Mouse (Mus musculus) liver, embryonic 14.5 days (tissue): ENCODE data around the gene Hist1h2ab. TPM values are rescaled to one million over a fixed set of nuclear protein-coding genes. Genes with fewer than 3 reads are reported as not detected.

Experiments
- ATAC-seq: fragments of 200-750 bp; cut with Nextera tagmentation; 2 replicates; pipeline ENCODE4 v1.8.0; 2017; ENCODE audit warnings: moderate number of reproducible peaks, mild to moderate bottlenecking, moderate library complexity; ENCODE audit not compliant: insufficient read depth
- DNase-seq, 3 experiments: peaks; one replicate each; pipeline ENCODE4 v3.0.0-alpha.2; 2012 to 2013; ENCODE audit warnings: low read depth in 3 of 3, low spot score in 3 of 3
- H3K27ac ChIP-seq: fragments of 300-500 bp; sonication (generic); 2 replicates; pipeline ENCODE4 v1.5.1; 2014; ENCODE audit warnings: moderate library complexity, mild to moderate bottlenecking, control low read depth, inconsistent platforms
- H3K27me3 ChIP-seq: fragments of 300-500 bp; sonication (generic); 2 replicates; pipeline ENCODE4 v1.6.1; 2014; ENCODE audit warnings: mild to moderate bottlenecking, low read length, moderate library complexity; ENCODE audit not compliant: control insufficient read depth, insufficient read depth
- H3K36me3 ChIP-seq: fragments of 300-500 bp; sonication (generic); replicated peaks from 2 replicates; pipeline ENCODE4 v1.6.1; 2014; ENCODE audit warnings: low read depth; ENCODE audit not compliant: control insufficient read depth, insufficient read depth
- H3K4me1 ChIP-seq, 2 experiments: fragments of 200-500 bp in 1 of 2; fragments of 300-500 bp in 1 of 2; sonication (generic) in 1 of 2; replicated peaks; 2 replicates each; pipeline ENCODE4 v1.6.1; 2012 to 2014; ENCODE audit warnings: antibody characterized with exemption in 1 of 2, inconsistent platforms in 1 of 2, low read length in 1 of 2; ENCODE audit not compliant: control insufficient read depth in 2 of 2, insufficient read depth in 2 of 2
- H3K4me2 ChIP-seq: fragments of 300-500 bp; sonication (generic); 2 replicates; pipeline ENCODE4 v1.6.1; 2014; ENCODE audit warnings: low read depth, mild to moderate bottlenecking, control low read depth, moderate library complexity
- H3K4me3 ChIP-seq, 2 experiments: fragments of 200-500 bp in 1 of 2; fragments of 300-500 bp in 1 of 2; sonication (generic) in 1 of 2; 2 replicates each; pipeline ENCODE4 v1.5.1; 2012 to 2014; ENCODE audit warnings: low read depth in 2 of 2, low read length in 2 of 2, mild to moderate bottlenecking in 2 of 2, control low read depth in 1 of 2, inconsistent platforms in 1 of 2, moderate library complexity in 1 of 2; ENCODE audit not compliant: insufficient read depth in 1 of 2
- H3K9ac ChIP-seq: fragments of 300-500 bp; sonication (generic); replicated peaks from 2 replicates; pipeline ENCODE4 v1.6.1; 2014; ENCODE audit warnings: mild to moderate bottlenecking, control low read depth, moderate library complexity
- H3K9me3 ChIP-seq: fragments of 300-500 bp; sonication (generic); 2 replicates; pipeline ENCODE4 v1.6.1; 2016; ENCODE audit warnings: low read length, mixed read lengths; ENCODE audit not compliant: control insufficient read depth
- CTCF ChIP-seq: IDR thresholded peaks from 2 replicates; pipeline ENCODE4 v1.5.1; 2016; ENCODE audit warnings: antibody characterized with exemption, low read depth, control low read depth
- EP300 ChIP-seq: IDR thresholded peaks from 2 replicates; pipeline ENCODE4 v1.6.1; 2016; ENCODE audit warnings: antibody characterized with exemption, low read depth
- WGBS: fragments of 180-500 bp; shearing (Covaris S2); extraction: QIAGEN DNeasy Blood & Tissue Kit; methylation state at CpG from one replicate; pipeline ENCODE4 v1.1.7; 2014; ENCODE audit not compliant: insufficient replicate concordance; 5-methylcytosine and 5-hydroxymethylcytosine counted together
- microRNA-seq: library from miRNA; unstranded; fragments of <30 nt; microRNA quantifications from one replicate; pipeline ENCODE4, GENCODE M21; 2016
- polyA plus RNA-seq, 2 experiments: library from polyadenylated mRNA; depleted of rRNA in 1 of 2; stranded (reverse) in 1 of 2; unstranded in 1 of 2; fragments of >200 nt; fragmentation: Nextera tagmentation in 1 of 2; extraction: Ambion mirVana in 1 of 2; gene quantifications; 2 replicates each; pipeline versions ENCODE4 v1.2.1 to v1.2.3; 2012 to 2014

Gene Hist1h2ab
- polyA plus RNA-seq, 2 experiments, result 45.3 to 74.8 TPM

- Histone ChIP-seq H3K36me3 (no peaks in the 10 kb centered on the region), H3K4me2 (no peak overlapping the region), H3K9ac (no peak overlapping the region), H3K4me1 (peaks cover 2 to 20% of the 10 kb centered on the region in 2 experiments; a peak in 3 of 4 replicates), H3K27ac (no peak overlapping the region), H3K4me3 (no peak overlapping the region), H3K9me3 (no peaks in the 10 kb centered on the region), H3K27me3 (no peaks in the 10 kb centered on the region)
- WGBS, result 69% methylated on average over 7 of the region's 7 CpGs
- DNase-seq, result no peak
- TF ChIP-seq CTCF (no peak), EP300 (no peak)
- no peak for ATAC-seq
Measured at GRCm38 (mm10) chr13:23778339-23778738, 27.4 kb downstream of the Hist1h2ab start.

GRCm38 (mm10) chr13:23779025-23779424 lies 28.1 kb downstream of the Hist1h2ab start:
- H3K9me3 ChIP-seq, result no peaks in the 10 kb centered on the region
- WGBS, result 43% methylated on average over 4 of the region's 4 CpGs
- TF ChIP-seq CTCF, result no peak
- TF ChIP-seq EP300, result no peak

GRCm38 (mm10) chr13:23792520-23792919 lies 41.6 kb downstream of the Hist1h2ab start:
- H3K9ac ChIP-seq, result no peak overlapping the region
- ATAC-seq, result no peak
- H3K4me2 ChIP-seq, result no peak overlapping the region
- no peaks in the 10 kb centered on the region for H3K4me1 ChIP-seq
- H3K27ac ChIP-seq, result no peak overlapping the region
- peak; percentile 42 to 49 (median 47) for DNase-seq
- H3K4me3 ChIP-seq, result no peak overlapping the region
- no peaks in the 10 kb centered on the region for H3K27me3 ChIP-seq
- whole genome bisulfite sequencing, result 34% methylated on average over 2 of the region's 2 CpGs
- H3K9me3 ChIP-seq, result no peaks in the 10 kb centered on the region
- TF ChIP-seq EP300 (no peak), CTCF (peak; percentile 77)
- H3K36me3 ChIP-seq, result no peaks in the 10 kb centered on the region

More at GRCm38 (mm10) chr13:23779025-23779424, 28.1 kb downstream of the Hist1h2ab start:
- 0 out of 2 replicates have a peak, but pooled peaks have one; percentile 21 for ATAC-seq
- Histone ChIP-seq H3K9ac (no peak overlapping the region), H3K4me2 (no peak overlapping the region), H3K27me3 (no peaks in the 10 kb centered on the region), H3K27ac (no peak overlapping the region), H3K4me1 (peaks cover 0 to 17% of the 10 kb centered on the region in 2 experiments; a peak in 3 of 4 replicates), H3K4me3 (no peak overlapping the region), H3K36me3 (no peaks in the 10 kb centered on the region)
- DNase-seq, result no peak

- DNase-seq (no peak), ATAC-seq (no peak)
- 17% methylated on average over 5 of the region's 5 CpGs for WGBS
- Histone ChIP-seq H3K9me3 (no peaks in the 10 kb centered on the region), H3K27ac (no peak overlapping the region), H3K4me2 (no peak overlapping the region), H3K36me3 (no peaks in the 10 kb centered on the region), H3K4me3 (no peak overlapping the region), H3K27me3 (no peaks in the 10 kb centered on the region), H3K4me1 (peaks cover 0 to 2% of the 10 kb centered on the region in 2 experiments; a peak in 1 of 4 replicates), H3K9ac (no peak overlapping the region)
- no peak for TF ChIP-seq EP300
- TF ChIP-seq CTCF, result no peak
Measured at GRCm38 (mm10) chr13:23799405-23799804, 48.5 kb downstream of the Hist1h2ab start.

Small RNA genes within 50 kb of the gene (microRNA-seq; reads per million reads assigned to microRNA genes)
- gene Gm44314 (not detected), gene Gm44484 (not detected)

Other genes starting within 250 kb of the Hist1h2ab start
Only the 30 nearest of the 37 such genes appear.
- gene Hist1h1d, start 197.9 kb upstream of the Hist1h2ab start, polyA plus RNA-seq (2012; rRNA removed), result 0.54 and 0.70 TPM in 2 replicates
- 1.2 and 1.6 TPM in 2 replicates for gene Hist1h1d, start 197.9 kb upstream of the Hist1h2ab start, polyA plus RNA-seq (2014; fragmentation: Nextera tagmentation; extraction: Ambion mirVana)
- 25.4 and 53.3 TPM in 2 replicates for gene Hist1h3e, start 188.8 kb upstream of the Hist1h2ab start, polyA plus RNA-seq (2012; rRNA removed)
- 3.9 and 5.1 TPM in 2 replicates for gene Hist1h3e, start 188.8 kb upstream of the Hist1h2ab start, polyA plus RNA-seq (2014; fragmentation: Nextera tagmentation; extraction: Ambion mirVana)
- 10.8 and 14.3 TPM in 2 replicates for gene Hist1h2ae, start 179.9 kb upstream of the Hist1h2ab start, polyA plus RNA-seq (2012; rRNA removed)
- gene Hist1h2ae, start 179.9 kb upstream of the Hist1h2ab start, polyA plus RNA-seq (2014; fragmentation: Nextera tagmentation; extraction: Ambion mirVana), result 150 and 151 TPM in 2 replicates
- gene Hist1h2bg, start 179.7 kb upstream of the Hist1h2ab start, polyA plus RNA-seq (2012; rRNA removed), result 42.1 and 55.9 TPM in 2 replicates
- 6.9 and 10.2 TPM in 2 replicates for gene Hist1h2bg, start 179.7 kb upstream of the Hist1h2ab start, polyA plus RNA-seq (2014; fragmentation: Nextera tagmentation; extraction: Ambion mirVana)
- gene Hist1h2bf, start 176.9 kb upstream of the Hist1h2ab start, polyA plus RNA-seq (2012; rRNA removed), result 15.9 and 35.2 TPM in 2 replicates
- gene Hist1h2bf, start 176.9 kb upstream of the Hist1h2ab start, polyA plus RNA-seq (2014; fragmentation: Nextera tagmentation; extraction: Ambion mirVana), result 3.4 and 4.4 TPM in 2 replicates
- 10.4 and 25.5 TPM in 2 replicates for gene Hist1h2ad, start 176.7 kb upstream of the Hist1h2ab start, polyA plus RNA-seq (2012; rRNA removed)
- 4.7 and 5.1 TPM in 2 replicates for gene Hist1h2ad, start 176.7 kb upstream of the Hist1h2ab start, polyA plus RNA-seq (2014; fragmentation: Nextera tagmentation; extraction: Ambion mirVana)
- gene Hist1h3d, start 175.4 kb upstream of the Hist1h2ab start, polyA plus RNA-seq (2012; rRNA removed), result 20.4 and 27.3 TPM in 2 replicates
- 7.1 and 7.2 TPM in 2 replicates for gene Hist1h3d, start 175.4 kb upstream of the Hist1h2ab start, polyA plus RNA-seq (2014; fragmentation: Nextera tagmentation; extraction: Ambion mirVana)
- gene Hist1h4d, start 169.5 kb upstream of the Hist1h2ab start, polyA plus RNA-seq (2012; rRNA removed), result 8.6 and 12.8 TPM in 2 replicates
- 152 and 155 TPM in 2 replicates for gene Hist1h4d, start 169.5 kb upstream of the Hist1h2ab start, polyA plus RNA-seq (2014; fragmentation: Nextera tagmentation; extraction: Ambion mirVana)
- 2.8 and 3.3 TPM in 2 replicates for gene Hist1h2be, start 130.0 kb upstream of the Hist1h2ab start, polyA plus RNA-seq (2012; rRNA removed)
- gene Hist1h2be, start 130.0 kb upstream of the Hist1h2ab start, polyA plus RNA-seq (2014; fragmentation: Nextera tagmentation; extraction: Ambion mirVana), result 0.95 and 1.3 TPM in 2 replicates
- gene Hist1h1e, start 128.6 kb upstream of the Hist1h2ab start, polyA plus RNA-seq (2012; rRNA removed), result 6.3 and 8.0 TPM in 2 replicates
- gene Hist1h1e, start 128.6 kb upstream of the Hist1h2ab start, polyA plus RNA-seq (2014; fragmentation: Nextera tagmentation; extraction: Ambion mirVana), result 23.1 and 24.4 TPM in 2 replicates
- gene Hist1h2ac, start 67.2 kb upstream of the Hist1h2ab start, polyA plus RNA-seq (2012; rRNA removed), result 1.5 and 1.8 TPM in 2 replicates
- 1.1 and 1.3 TPM in 2 replicates for gene Hist1h2ac, start 67.2 kb upstream of the Hist1h2ab start, polyA plus RNA-seq (2014; fragmentation: Nextera tagmentation; extraction: Ambion mirVana)
- gene Hist1h2bc, start 66.9 kb upstream of the Hist1h2ab start, polyA plus RNA-seq (2012; rRNA removed), result 67.1 and 79.7 TPM in 2 replicates
- 104 and 106 TPM in 2 replicates for gene Hist1h2bc, start 66.9 kb upstream of the Hist1h2ab start, polyA plus RNA-seq (2014; fragmentation: Nextera tagmentation; extraction: Ambion mirVana)
- gene Hist1h1t, start 55.3 kb upstream of the Hist1h2ab start, polyA plus RNA-seq (2012; rRNA removed), result 0.13 TPM in 1 of 2 replicates, not detected in the other
- gene Hist1h1t, start 55.3 kb upstream of the Hist1h2ab start, polyA plus RNA-seq (2014; fragmentation: Nextera tagmentation; extraction: Ambion mirVana), result not detected in 2 replicates
- 3.5 and 6.2 TPM in 2 replicates for gene Hist1h4c, start 52.7 kb upstream of the Hist1h2ab start, polyA plus RNA-seq (2012; rRNA removed)
- 8.5 and 10.1 TPM in 2 replicates for gene Hist1h4c, start 52.7 kb upstream of the Hist1h2ab start, polyA plus RNA-seq (2014; fragmentation: Nextera tagmentation; extraction: Ambion mirVana)
- 2.8 and 3.4 TPM in 2 replicates for gene Hfe, start 40.3 kb upstream of the Hist1h2ab start, polyA plus RNA-seq (2012; rRNA removed)
- gene Hfe, start 40.3 kb upstream of the Hist1h2ab start, polyA plus RNA-seq (2014; fragmentation: Nextera tagmentation; extraction: Ambion mirVana), result 10.8 and 12.2 TPM in 2 replicates
- 37.4 and 46.8 TPM in 2 replicates for gene Hist1h1c, start 12.3 kb upstream of the Hist1h2ab start, polyA plus RNA-seq (2012; rRNA removed)
- 72.5 and 86.6 TPM in 2 replicates for gene Hist1h1c, start 12.3 kb upstream of the Hist1h2ab start, polyA plus RNA-seq (2014; fragmentation: Nextera tagmentation; extraction: Ambion mirVana)
- 48.5 and 88.2 TPM in 2 replicates for gene Hist1h3c, start 5.5 kb upstream of the Hist1h2ab start, polyA plus RNA-seq (2012; rRNA removed)
- 3.6 and 5.7 TPM in 2 replicates for gene Hist1h3c, start 5.5 kb upstream of the Hist1h2ab start, polyA plus RNA-seq (2014; fragmentation: Nextera tagmentation; extraction: Ambion mirVana)
- gene Hist1h2bb, start 4.4 kb upstream of the Hist1h2ab start, polyA plus RNA-seq (2012; rRNA removed), result 20.0 and 34.0 TPM in 2 replicates
- gene Hist1h2bb, start 4.4 kb upstream of the Hist1h2ab start, polyA plus RNA-seq (2014; fragmentation: Nextera tagmentation; extraction: Ambion mirVana), result 2.6 and 3.5 TPM in 2 replicates
- gene Hist1h3b, start 1.1 kb downstream of the Hist1h2ab start, polyA plus RNA-seq (2012; rRNA removed), result 40.0 and 45.7 TPM in 2 replicates
- gene Hist1h3b, start 1.1 kb downstream of the Hist1h2ab start, polyA plus RNA-seq (2014; fragmentation: Nextera tagmentation; extraction: Ambion mirVana), result 8.9 and 11.4 TPM in 2 replicates
- 9.2 and 21.6 TPM in 2 replicates for gene Hist1h4b, start 5.9 kb downstream of the Hist1h2ab start, polyA plus RNA-seq (2012; rRNA removed)
- gene Hist1h4b, start 5.9 kb downstream of the Hist1h2ab start, polyA plus RNA-seq (2014; fragmentation: Nextera tagmentation; extraction: Ambion mirVana), result 4.5 and 5.1 TPM in 2 replicates
- gene Hist1h4a, start 10.1 kb downstream of the Hist1h2ab start, polyA plus RNA-seq (2012; rRNA removed), result 4.3 and 11.8 TPM in 2 replicates
- gene Hist1h4a, start 10.1 kb downstream of the Hist1h2ab start, polyA plus RNA-seq (2014; fragmentation: Nextera tagmentation; extraction: Ambion mirVana), result 0.57 and 0.78 TPM in 2 replicates
- gene Hist1h3a, start 11.3 kb downstream of the Hist1h2ab start, polyA plus RNA-seq (2012; rRNA removed), result 36.1 and 49.8 TPM in 2 replicates
- 5.8 and 7.5 TPM in 2 replicates for gene Hist1h3a, start 11.3 kb downstream of the Hist1h2ab start, polyA plus RNA-seq (2014; fragmentation: Nextera tagmentation; extraction: Ambion mirVana)
- 7.6 and 11.9 TPM in 2 replicates for gene Hist1h1a, start 12.5 kb downstream of the Hist1h2ab start, polyA plus RNA-seq (2012; rRNA removed)
- 6.3 and 7.4 TPM in 2 replicates for gene Hist1h1a, start 12.5 kb downstream of the Hist1h2ab start, polyA plus RNA-seq (2014; fragmentation: Nextera tagmentation; extraction: Ambion mirVana)
- 0.06 TPM in 1 of 2 replicates, not detected in the other for gene Trim38, start 18.8 kb downstream of the Hist1h2ab start, polyA plus RNA-seq (2012; rRNA removed)
- not detected in 2 replicates for gene Trim38, start 18.8 kb downstream of the Hist1h2ab start, polyA plus RNA-seq (2014; fragmentation: Nextera tagmentation; extraction: Ambion mirVana)
- gene Slc17a2, start 55.9 kb downstream of the Hist1h2ab start, polyA plus RNA-seq (2012; rRNA removed), result 1.00 and 1.1 TPM in 2 replicates
- 0.77 and 1.3 TPM in 2 replicates for gene Slc17a2, start 55.9 kb downstream of the Hist1h2ab start, polyA plus RNA-seq (2014; fragmentation: Nextera tagmentation; extraction: Ambion mirVana)
- gene Slc17a3, start 88.3 kb downstream of the Hist1h2ab start, polyA plus RNA-seq (2012; rRNA removed), result 3.8 TPM in 2 replicates
- gene Slc17a3, start 88.3 kb downstream of the Hist1h2ab start, polyA plus RNA-seq (2014; fragmentation: Nextera tagmentation; extraction: Ambion mirVana), result 4.7 and 6.1 TPM in 2 replicates
- 0.11 and 0.12 TPM in 2 replicates for gene Slc17a1, start 116.6 kb downstream of the Hist1h2ab start, polyA plus RNA-seq (2012; rRNA removed)
- gene Slc17a1, start 116.6 kb downstream of the Hist1h2ab start, polyA plus RNA-seq (2014; fragmentation: Nextera tagmentation; extraction: Ambion mirVana), result 0.08 and 0.25 TPM in 2 replicates
- gene Slc17a4, start 163.9 kb downstream of the Hist1h2ab start, polyA plus RNA-seq (2012; rRNA removed), result 0.02 and 0.03 TPM in 2 replicates
- gene Slc17a4, start 163.9 kb downstream of the Hist1h2ab start, polyA plus RNA-seq (2014; fragmentation: Nextera tagmentation; extraction: Ambion mirVana), result 0.04 and 0.08 TPM in 2 replicates
- not detected in 2 replicates for gene Hist1h2ba, start 183.0 kb downstream of the Hist1h2ab start, polyA plus RNA-seq (2012; rRNA removed)
- gene Hist1h2ba, start 183.0 kb downstream of the Hist1h2ab start, polyA plus RNA-seq (2014; fragmentation: Nextera tagmentation; extraction: Ambion mirVana), result not detected in 2 replicates
- not detected in 2 replicates for gene Hist1h2aa, start 183.3 kb downstream of the Hist1h2ab start, polyA plus RNA-seq (2012; rRNA removed)
- not detected in 2 replicates for gene Hist1h2aa, start 183.3 kb downstream of the Hist1h2ab start, polyA plus RNA-seq (2014; fragmentation: Nextera tagmentation; extraction: Ambion mirVana)